Mouse (Mus musculus): ENCODE measurements around the gene Gm20795.
"Not testable (repeated sequence)": the region's sequence is repeated elsewhere in the genome, so short reads cannot be mapped to it uniquely, and the experiment has no call there.

Gene Gm20795

DNA sequence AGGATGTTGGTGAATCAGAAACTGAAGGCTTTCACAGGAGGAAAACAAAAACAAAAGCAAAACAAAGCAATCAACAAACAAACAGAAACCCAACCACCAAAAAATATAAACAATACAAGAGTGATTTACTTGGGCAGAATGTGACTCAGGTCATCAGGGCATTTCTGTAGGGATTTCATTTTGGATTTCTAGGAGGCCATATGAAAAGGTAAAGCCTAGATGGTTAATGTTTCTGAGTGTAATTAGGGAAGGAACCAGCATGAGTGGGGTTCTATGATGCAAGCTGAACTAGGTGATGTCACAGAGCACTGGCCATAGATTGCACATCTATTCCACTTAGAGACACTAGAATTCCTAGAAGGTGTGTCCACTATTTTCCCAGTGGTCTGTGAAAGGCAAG is at the start of gene Gm20795:
Gm20795 (plus strand) TSS at position 301 of the 400 bp plus-strand sequence.
- in situ Hi-C loops (cut with MboI, MseI), result not testable (repeated sequence)

- in situ Hi-C loops (cut with MboI, MseI), result not testable (repeated sequence)
Measured at GRCm38 (mm10) chrY:40775665-40776064, 29.0 kb upstream of the Gm20795 start, which contains the start of gene Gm21797. Gm21797 (minus strand) TSS chrY:40775765.
